Mouse (Mus musculus): ENCODE results near the gene St5. TPM values are rescaled to one million over a fixed set of nuclear protein-coding genes. Genes with fewer than 3 reads are reported as not detected.

Gene St5
- polyA plus RNA-seq, 2 experiments: 45.0 to 56.3 TPM

DNA sequence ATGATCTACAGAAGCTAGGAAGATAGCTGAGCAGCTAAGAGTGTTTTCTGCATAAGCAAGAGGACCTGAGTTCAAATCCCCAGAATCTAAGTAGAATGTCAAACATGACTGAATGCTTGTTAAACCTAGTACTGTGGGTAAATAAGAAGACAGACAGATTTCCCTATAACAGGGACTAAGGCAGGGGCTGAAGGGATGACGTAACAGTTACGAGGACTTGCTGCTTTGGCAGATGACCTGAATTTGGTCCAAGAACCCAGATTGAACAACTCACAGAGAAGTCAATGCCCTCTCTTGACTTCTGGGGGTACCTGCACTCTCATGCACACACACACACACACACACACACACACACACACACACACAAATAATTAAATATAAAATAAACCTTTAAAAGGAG is 93.1 kb downstream of the St5 start:
- Histone ChIP-seq H3K4me2 (replicated peaks; ENCODE audit: low read depth, low read length, severe bottlenecking) (no peak overlapping the region), H3K27me3 (ENCODE audit: control insufficient read depth, insufficient read depth, low read length) (no peaks in the 10 kb centered on the region), H3K4me3 (replicated peaks; ENCODE audit: low read length) (no peak overlapping the region), H3K27ac (replicated peaks; ENCODE audit: low read depth, low read length) (no peak overlapping the region), H3K9me3 (ENCODE audit: control insufficient read depth, low read length) (no peaks in the 10 kb centered on the region), H3K36me3 (ENCODE audit: control insufficient read depth, insufficient read depth, low read length) (peaks cover 9% of the 10 kb centered on the region; the same call in 1 of the 2 replicates), H3K9ac (ENCODE audit: low read depth, low read length, severe bottlenecking) (no peak overlapping the region), H3K4me1 (ENCODE audit: control insufficient read depth, insufficient read depth, low read length) (peaks cover 25% of the 10 kb centered on the region)
- WGBS: 84% methylated on average over 2 of the region's 2 CpGs
- DNase-seq (ENCODE audit: low spot score): no peak
- ATAC-seq (ENCODE audit: low FRiP score, low read depth): no peak
- TF ChIP-seq POLR2A (IDR thresholded peaks at IDR 0.05; ENCODE audit: borderline replicate concordance, extremely low read depth, insufficient read depth, insufficient read length): no peak

DNA sequence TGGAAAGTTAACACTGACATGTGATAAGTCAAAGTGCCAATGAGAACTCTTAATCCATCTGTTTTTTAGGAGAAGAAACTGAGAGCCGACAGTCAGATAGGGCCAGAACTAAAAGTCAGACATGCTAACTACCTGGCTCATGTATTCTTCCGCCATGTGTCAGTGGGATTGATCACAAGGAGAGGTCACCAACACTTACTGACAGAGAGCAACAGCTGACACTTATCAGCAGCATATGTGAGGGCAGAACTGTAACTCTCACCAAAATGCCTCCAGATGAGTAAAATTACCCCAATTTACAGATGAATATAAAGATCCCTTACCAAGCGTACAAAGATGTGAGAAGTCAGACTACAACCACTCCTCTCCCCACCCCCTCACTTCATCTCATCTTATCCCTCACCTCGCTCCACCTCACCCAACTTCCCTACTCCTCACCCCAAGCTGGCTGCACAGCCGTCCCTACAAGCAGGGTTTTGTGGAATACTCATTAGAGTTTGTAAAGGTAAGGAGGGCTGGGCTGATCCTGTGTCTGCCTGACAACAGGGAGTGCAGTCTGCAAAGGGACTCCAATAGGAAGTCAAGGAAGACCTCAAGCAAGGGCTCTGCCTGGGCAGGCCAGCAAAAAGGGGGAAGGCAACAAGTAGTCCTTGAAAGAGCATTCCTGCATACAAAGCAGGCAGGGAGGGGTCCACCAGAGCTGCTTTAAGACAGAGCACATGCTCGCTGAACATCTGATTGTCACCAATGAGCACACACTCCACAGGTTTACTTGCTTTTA is 93.7 kb downstream of the St5 start:
- TF ChIP-seq POLR2A (IDR thresholded peaks at IDR 0.05; ENCODE audit: borderline replicate concordance, extremely low read depth, insufficient read depth, insufficient read length): no peak
- Histone ChIP-seq H3K4me2 (replicated peaks; ENCODE audit: low read depth, low read length, severe bottlenecking) (no peak overlapping the region), H3K4me1 (ENCODE audit: control insufficient read depth, insufficient read depth, low read length) (peaks cover 19% of the 10 kb centered on the region), H3K27ac (replicated peaks; ENCODE audit: low read depth, low read length) (no peak overlapping the region), H3K9me3 (ENCODE audit: control insufficient read depth, low read length) (no peaks in the 10 kb centered on the region), H3K27me3 (ENCODE audit: control insufficient read depth, insufficient read depth, low read length) (no peaks in the 10 kb centered on the region), H3K36me3 (ENCODE audit: control insufficient read depth, insufficient read depth, low read length) (peaks cover 9% of the 10 kb centered on the region; the same call in 1 of the 2 replicates), H3K4me3 (replicated peaks; ENCODE audit: low read length) (no peak overlapping the region), H3K9ac (ENCODE audit: low read depth, low read length, severe bottlenecking) (no peak overlapping the region)
- 60% methylated on average over 6 of the region's 6 CpGs for WGBS
- ATAC-seq (ENCODE audit: low FRiP score, low read depth) (no peak), DNase-seq (ENCODE audit: low spot score) (no peak)

DNA sequence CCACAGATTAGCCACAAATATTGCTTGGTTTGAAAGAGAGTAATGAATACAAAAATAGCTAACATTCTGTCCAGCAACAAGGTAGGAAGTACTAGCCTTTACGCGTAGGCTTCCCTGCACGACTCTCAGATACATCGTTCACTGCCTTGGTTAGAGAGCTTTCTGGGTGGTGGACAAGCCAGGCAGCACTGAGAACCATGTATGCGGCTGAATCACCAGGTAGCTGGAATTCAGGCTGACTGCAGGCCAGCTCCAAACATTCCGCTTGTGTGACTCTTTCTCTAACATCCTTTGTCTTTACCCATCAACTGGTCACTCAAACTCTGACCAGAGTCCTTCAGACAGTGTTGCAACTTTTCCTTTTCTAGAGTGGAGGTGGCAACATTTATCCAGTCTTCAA is 94.6 kb downstream of the St5 start:
- Histone ChIP-seq H3K27me3 (ENCODE audit: control insufficient read depth, insufficient read depth, low read length) (no peaks in the 10 kb centered on the region), H3K9ac (ENCODE audit: low read depth, low read length, severe bottlenecking) (no peak overlapping the region), H3K4me1 (ENCODE audit: control insufficient read depth, insufficient read depth, low read length) (peaks cover 12% of the 10 kb centered on the region), H3K27ac (replicated peaks; ENCODE audit: low read depth, low read length) (no peak overlapping the region), H3K4me3 (replicated peaks; ENCODE audit: low read length) (no peak overlapping the region), H3K36me3 (ENCODE audit: control insufficient read depth, insufficient read depth, low read length) (peaks cover 9% of the 10 kb centered on the region; the same call in 1 of the 2 replicates), H3K9me3 (ENCODE audit: control insufficient read depth, low read length) (no peaks in the 10 kb centered on the region), H3K4me2 (replicated peaks; ENCODE audit: low read depth, low read length, severe bottlenecking) (no peak overlapping the region)
- ATAC-seq (ENCODE audit: low FRiP score, low read depth) (no peak), DNase-seq (ENCODE audit: low spot score) (no peak)
- no peak for TF ChIP-seq POLR2A (IDR thresholded peaks at IDR 0.05; ENCODE audit: borderline replicate concordance, extremely low read depth, insufficient read depth, insufficient read length)
- 92% methylated on average over 6 of the region's 6 CpGs for WGBS

DNA sequence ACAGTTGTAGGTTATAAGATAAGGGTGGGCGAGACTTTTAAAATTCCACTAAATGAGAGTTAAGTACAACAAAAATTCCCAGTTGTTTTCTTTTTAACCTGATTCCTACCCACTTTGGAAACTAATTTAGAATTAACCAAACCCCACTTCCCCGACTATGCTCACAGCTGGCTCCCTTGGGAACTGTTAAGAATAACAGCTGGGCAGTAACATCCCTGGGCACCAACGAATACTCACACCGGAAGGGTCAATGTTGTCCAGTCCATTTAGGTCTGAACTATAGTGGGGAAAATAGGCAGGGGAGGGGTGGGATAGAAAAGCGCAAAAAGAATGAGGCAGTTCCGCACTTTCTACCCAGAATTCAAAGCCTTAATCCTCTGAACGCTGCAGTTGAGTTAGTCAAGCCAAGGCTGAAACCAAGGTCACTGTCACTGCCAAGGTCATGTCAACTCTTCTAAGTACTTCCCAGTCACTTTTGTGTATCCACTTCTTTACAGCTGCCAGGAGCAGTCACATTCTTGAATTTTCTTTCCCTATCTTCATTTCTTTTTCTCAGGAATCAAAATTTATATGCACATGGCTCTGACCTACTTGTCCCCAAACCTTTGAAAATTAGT is 96.3 kb downstream of the St5 start:
- no peak for DNase-seq (ENCODE audit: low spot score)
- Histone ChIP-seq H3K9ac (ENCODE audit: low read depth, low read length, severe bottlenecking) (no peak overlapping the region), H3K36me3 (ENCODE audit: control insufficient read depth, insufficient read depth, low read length) (peaks cover 3% of the 10 kb centered on the region; the same call in 1 of the 2 replicates), H3K4me3 (replicated peaks; ENCODE audit: low read length) (no peak overlapping the region), H3K4me2 (replicated peaks; ENCODE audit: low read depth, low read length, severe bottlenecking) (no peak overlapping the region), H3K27me3 (ENCODE audit: control insufficient read depth, insufficient read depth, low read length) (no peaks in the 10 kb centered on the region), H3K27ac (replicated peaks; ENCODE audit: low read depth, low read length) (no peak overlapping the region), H3K9me3 (ENCODE audit: control insufficient read depth, low read length) (no peaks in the 10 kb centered on the region), H3K4me1 (ENCODE audit: control insufficient read depth, insufficient read depth, low read length) (peaks cover 9% of the 10 kb centered on the region)
- ATAC-seq (ENCODE audit: low FRiP score, low read depth): no peak
- WGBS: 62% methylated on average over 7 of the region's 7 CpGs
- TF ChIP-seq POLR2A (IDR thresholded peaks at IDR 0.05; ENCODE audit: borderline replicate concordance, extremely low read depth, insufficient read depth, insufficient read length): no peak

DNA sequence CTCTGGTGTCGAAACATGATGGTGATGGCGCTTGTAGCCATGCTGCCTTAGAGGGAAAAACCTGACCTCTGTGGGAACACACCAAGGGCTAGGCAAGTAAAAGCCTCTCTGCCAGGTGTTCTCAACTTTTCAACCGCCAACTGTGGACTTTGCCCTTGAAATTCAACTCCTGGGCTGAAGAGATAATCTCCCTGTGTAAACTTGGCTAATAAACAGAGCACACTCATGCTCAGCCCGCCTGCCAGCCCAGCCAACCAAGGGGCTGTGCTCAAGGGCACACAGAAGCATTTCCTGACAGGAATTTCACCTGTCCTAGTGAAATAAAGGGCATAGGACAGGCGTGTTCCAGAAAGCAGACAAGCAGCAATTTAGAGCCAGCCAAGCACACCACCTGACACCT is 100.8 kb downstream of the St5 start:
- Histone ChIP-seq H3K4me3 (replicated peaks; ENCODE audit: low read length) (no peak overlapping the region), H3K4me2 (replicated peaks; ENCODE audit: low read depth, low read length, severe bottlenecking) (no peak overlapping the region), H3K27ac (replicated peaks; ENCODE audit: low read depth, low read length) (no peak overlapping the region), H3K36me3 (ENCODE audit: control insufficient read depth, insufficient read depth, low read length) (no peaks in the 10 kb centered on the region), H3K4me1 (ENCODE audit: control insufficient read depth, insufficient read depth, low read length) (peaks cover 21% of the 10 kb centered on the region), H3K27me3 (ENCODE audit: control insufficient read depth, insufficient read depth, low read length) (no peaks in the 10 kb centered on the region), H3K9ac (ENCODE audit: low read depth, low read length, severe bottlenecking) (no peak overlapping the region), H3K9me3 (ENCODE audit: control insufficient read depth, low read length) (no peaks in the 10 kb centered on the region)
- WGBS: 47% methylated on average over 5 of the region's 5 CpGs
- TF ChIP-seq POLR2A (IDR thresholded peaks at IDR 0.05; ENCODE audit: borderline replicate concordance, extremely low read depth, insufficient read depth, insufficient read length): no peak
- DNase-seq (ENCODE audit: low spot score) (no peak), ATAC-seq (ENCODE audit: low FRiP score, low read depth) (no peak)

Data from limb, embryonic 14.5 days (tissue).